In genomic region chr9:90169965-90170364, GRCm38 (mm10) we compare ENCODE assay signal across 25 mouse cellular contexts. TPM values are rescaled to one million over a fixed set of nuclear protein-coding genes. Genes with fewer than 3 reads are reported as not detected.
DNase-seq lines count a peak whose midpoint lies in the region; TF ChIP-seq lines count a peak whose summit lies in the region.
"Had no signal": no experiment of that assay in that cellular context is flagged by ENCODE, and none has a peak within 500 bp of the region (broad histone marks: within the 10 kb centered on the region; RNA-seq: fewer than 3 reads in every experiment).

No protein-coding gene starts in this region.

- peak; percentile 52 for DNase-seq in cerebellum, adult 11-12 months
- no peak for DNase-seq in cerebellum, postnatal 4 days (ENCODE audit: low spot score in 2 of 2)
- DNase-seq in heart, adult 2 months, result peak; percentile 23 to 37
- DNase-seq in heart, embryonic 10.5 days (ENCODE audit: low spot score), result no peak
- peak; percentile 49 for DNase-seq in cerebellum, adult 8-10 months
- DNase-seq in cerebellum, postnatal 36 days, result peak; percentile 44 to 48
- DNase-seq in ovary, postnatal 14 days (ENCODE audit: low spot score), result no peak
- no peak for DNase-seq in ovary, postnatal 36 days (ENCODE audit: low spot score)
- DNase-seq: adrenal gland, postnatal 36 days; gastrocnemius, postnatal 36 days; heart, postnatal 14 days; kidney, adult 2 months; left cerebral cortex, postnatal 4 days; lung, postnatal 4 days; thymus, adult 18-20 months; thymus, postnatal 4 days had no signal

- TF ChIP-seq CTCF in heart, adult 2 months (IDR thresholded peaks at IDR 0.05), result no peak

- no peaks in the 10 kb centered on the region for H3K79me2 ChIP-seq in heart, adult 2 months (replicated peaks; ENCODE audit: control insufficient read depth, insufficient read depth, low read length)

- TF ChIP-seq POLR2A in heart, adult 2 months (IDR thresholded peaks at IDR 0.05; ENCODE audit: insufficient read depth, low read depth, low read length), result no peak

- no peaks in the 10 kb centered on the region for H3K9me3 ChIP-seq in heart, embryonic 10.5 days
- H3K9me3 ChIP-seq: heart, embryonic 13.5 days; hindbrain, embryonic 13.5 days; limb, embryonic 15.5 days; lung, embryonic 15.5 days; stomach, embryonic 15.5 days had no signal

- peaks cover 8% of the 10 kb centered on the region for H3K36me3 ChIP-seq in heart, adult 2 months (ENCODE audit: control insufficient read depth, insufficient read depth, low read length)
- H3K36me3 ChIP-seq in heart, embryonic 10.5 days, result peaks cover 11% of the 10 kb centered on the region; the same call in 1 of the 2 replicates

- H3K27ac ChIP-seq in heart, adult 2 months, result peak overlapping the region; percentile 44
- no peak overlapping the region for H3K27ac ChIP-seq in heart, embryonic 10.5 days
- H3K27ac ChIP-seq: heart, embryonic 13.5 days; hindbrain, embryonic 13.5 days; kidney, postnatal 0 days; left cerebral cortex, adult 2 months; limb, embryonic 15.5 days; liver, embryonic 14.5 days; lung, embryonic 15.5 days; stomach, embryonic 15.5 days had no signal

- 62% methylated on average over 4 of the region's 4 CpGs for WGBS in heart, adult 2 months
- WGBS in heart, embryonic 10.5 days, result 59% methylated on average over 4 of the region's 4 CpGs

- H3K9ac ChIP-seq in heart, adult 2 months (ENCODE audit: low read depth, low read length), result no peak overlapping the region
- H3K9ac ChIP-seq: heart, embryonic 13.5 days; hindbrain, embryonic 13.5 days; limb, embryonic 15.5 days; liver, embryonic 14.5 days; lung, embryonic 15.5 days; stomach, embryonic 15.5 days had no signal

- H3K4me1 ChIP-seq in heart, adult 2 months (ENCODE audit: control insufficient read depth, insufficient read depth, low read length), result peaks cover 4% of the 10 kb centered on the region
- no peaks in the 10 kb centered on the region; the same call in 1 of the 2 replicates for H3K4me1 ChIP-seq in heart, embryonic 10.5 days
- H3K4me1 ChIP-seq: limb, embryonic 15.5 days; stomach, embryonic 15.5 days had no signal

- TF ChIP-seq EP300 in heart, adult 2 months (IDR thresholded peaks at IDR 0.05; ENCODE audit: insufficient read depth, low read depth, low read length), result 0 out of 2 replicates have a peak, but pooled peaks have one; percentile 43

- intact Hi-C loops in heart, adult 2 months (cut with DNase I), result no loop called here

- no peak overlapping the region for H3K4me3 ChIP-seq in heart, adult 2 months
- H3K4me3 ChIP-seq in heart, embryonic 10.5 days, result no peak overlapping the region
- H3K4me3 ChIP-seq: heart, embryonic 13.5 days; hindbrain, embryonic 13.5 days; left cerebral cortex, adult 2 months; limb, embryonic 15.5 days; lung, embryonic 15.5 days; stomach, embryonic 15.5 days had no signal

- H3K27me3 ChIP-seq in heart, adult 2 months (ENCODE audit: control insufficient read depth, insufficient read depth, low read length), result no peaks in the 10 kb centered on the region
- peaks cover 8% of the 10 kb centered on the region; the same call in 1 of the 2 replicates for H3K27me3 ChIP-seq in heart, embryonic 10.5 days (ENCODE audit: insufficient read depth, poor library complexity, severe bottlenecking)
- H3K27me3 ChIP-seq: heart, embryonic 13.5 days; hindbrain, embryonic 13.5 days; limb, embryonic 15.5 days; lung, embryonic 15.5 days; Patski; stomach, embryonic 15.5 days had no signal

RNA-seq across cellular contexts. Expression of gene Adamts7, which starts 7.1 kb away (rescaled TPM):
- total RNA-seq in heart, adult 2 months (2021), result 10 to 100 TPM; 11.8 to 14.5 TPM
- 36.3 and 56.3 TPM in 2 replicates for polyA plus RNA-seq in heart, adult 2 months (2012; rRNA removed)
- polyA plus RNA-seq in heart, embryonic 10.5 days (2016; fragmentation: Nextera tagmentation; extraction: Ambion mirVana), result 5.6 and 7.0 TPM in 2 replicates

RNA-seq across cellular contexts. Expression of gene Morf4l1, which starts 55.4 kb away (rescaled TPM):
- total RNA-seq in heart, adult 2 months (2021), result 100 to 1,000 TPM; 213 to 276 TPM
- 119 and 283 TPM in 2 replicates for polyA plus RNA-seq in heart, adult 2 months (2012; rRNA removed)
- 430 and 475 TPM in 2 replicates for polyA plus RNA-seq in heart, embryonic 10.5 days (2016; fragmentation: Nextera tagmentation; extraction: Ambion mirVana)

Comparison
In these comparisons a context has a peak if more than half of its experiments do, and no peak if none do; other contexts are left out.
1. DNase-seq: peak in cerebellum, adult 11-12 months (single experiment), heart, adult 2 months (2 of 2), cerebellum, adult 8-10 months (single experiment) and cerebellum, postnatal 36 days (2 of 2); none in cerebellum, postnatal 4 days (0 of 2), heart, embryonic 10.5 days (single experiment), ovary, postnatal 14 days (single experiment) and ovary, postnatal 36 days (single experiment).